Mouse (Mus musculus) stomach, postnatal 0 days (tissue): ENCODE data around the gene Anxa6. TPM values are rescaled to one million over a fixed set of nuclear protein-coding genes. Genes with fewer than 3 reads are reported as not detected.

Experiments
- ATAC-seq: fragments of 200-750 bp; cut with Nextera tagmentation; 2 replicates; pipeline ENCODE4 v1.8.0; 2017; ENCODE audit not compliant: low FRiP score, low TSS enrichment
- DNase-seq: peaks from one replicate; pipeline ENCODE4 v3.0.0-alpha.2; 2016; ENCODE audit warnings: low spot score
- H3K27ac ChIP-seq: fragments of 300-500 bp; sonication (generic); replicated peaks from 2 replicates; pipeline ENCODE4 v1.5.1; 2014; ENCODE audit warnings: mild to moderate bottlenecking, control low read depth
- H3K27me3 ChIP-seq: fragments of 300-500 bp; sonication (generic); 2 replicates; pipeline ENCODE4 v1.6.1; 2014; ENCODE audit warnings: low read length; ENCODE audit not compliant: control insufficient read depth, insufficient read depth
- H3K36me3 ChIP-seq: fragments of 300-500 bp; sonication (generic); 2 replicates; pipeline ENCODE4 v1.6.1; 2014; ENCODE audit warnings: low read length, mixed read lengths; ENCODE audit not compliant: control insufficient read depth, insufficient read depth
- H3K4me1 ChIP-seq: fragments of 300-500 bp; sonication (generic); replicated peaks from 2 replicates; pipeline ENCODE4 v1.6.1; 2014; ENCODE audit warnings: antibody characterized with exemption; ENCODE audit not compliant: control insufficient read depth, insufficient read depth
- H3K4me2 ChIP-seq: fragments of 300-500 bp; sonication (generic); replicated peaks from 2 replicates; pipeline ENCODE4 v1.6.1; 2014; ENCODE audit warnings: low read depth, mild to moderate bottlenecking, control low read depth, moderate library complexity
- H3K4me3 ChIP-seq: fragments of 300-500 bp; sonication (generic); 2 replicates; pipeline ENCODE4 v1.5.1; 2014; ENCODE audit warnings: low read depth, low read length, control low read depth
- H3K9ac ChIP-seq: fragments of 300-500 bp; sonication (generic); 2 replicates; pipeline ENCODE4 v1.6.1; 2014; ENCODE audit warnings: mild to moderate bottlenecking, low read length, control low read depth, mixed read lengths
- H3K9me3 ChIP-seq: fragments of 300-500 bp; sonication (generic); 2 replicates; pipeline ENCODE4 v1.6.1; 2016; ENCODE audit warnings: low read length; ENCODE audit not compliant: control insufficient read depth
- CTCF ChIP-seq: IDR thresholded peaks from 2 replicates; pipeline ENCODE4 v1.5.1; 2016; ENCODE audit warnings: antibody characterized with exemption, low read depth, mild to moderate bottlenecking, moderate library complexity
- EP300 ChIP-seq: optimal IDR thresholded peaks from 2 replicates; pipeline ENCODE3; 2016; ENCODE audit warnings: antibody characterized with exemption
- WGBS: fragments of 180-500 bp; shearing (Covaris S2); extraction: QIAGEN DNeasy Blood & Tissue Kit; methylation state at CpG from one replicate; pipeline ENCODE4 v1.1.7; 2014; 5-methylcytosine and 5-hydroxymethylcytosine counted together
- polyA plus RNA-seq: library from polyadenylated mRNA; unstranded; fragments of >200 nt; fragmentation: Nextera tagmentation; extraction: Ambion mirVana; gene quantifications from 2 replicates; pipeline ENCODE4 v1.2.1, GENCODE M21; 2015

The Anxa6 gene
- polyA plus RNA-seq, 1 experiment from 2014 or later, result 141 TPM

- 91% methylated on average over 5 of the region's 5 CpGs for WGBS
- DNase-seq (no peak), ATAC-seq (no peak)
- Histone ChIP-seq H3K4me3 (no peak overlapping the region), H3K9me3 (no peaks in the 10 kb centered on the region), H3K9ac (no peak overlapping the region), H3K27ac (no peak overlapping the region), H3K36me3 (no peaks in the 10 kb centered on the region), H3K4me2 (no peak overlapping the region), H3K27me3 (no peaks in the 10 kb centered on the region), H3K4me1 (0 out of 2 replicates have a peak, but pooled peaks cover 2% of the 10 kb centered on the region)
- no peak for TF ChIP-seq EP300
- TF ChIP-seq CTCF, result no peak
These were observed 43.0 kb upstream of the Anxa6 start for GRCm38 (mm10) chr11:55076234-55076633.

- no peaks in the 10 kb centered on the region for H3K27me3 ChIP-seq
- no peak overlapping the region for H3K9ac ChIP-seq
- no peak overlapping the region for H3K4me3 ChIP-seq
- H3K36me3 ChIP-seq, result no peaks in the 10 kb centered on the region
- H3K27ac ChIP-seq, result no peak overlapping the region
- 0 out of 2 replicates have a peak, but pooled peaks cover 2% of the 10 kb centered on the region for H3K4me1 ChIP-seq
- H3K9me3 ChIP-seq, result no peaks in the 10 kb centered on the region
- TF ChIP-seq CTCF (no peak), EP300 (no peak)
- H3K4me2 ChIP-seq, result no peak overlapping the region
- WGBS, result 50% methylated on average over 2 of the region's 2 CpGs
- DNase-seq (no peak), ATAC-seq (no peak)
These were observed 42.4 kb upstream of the Anxa6 start for GRCm38 (mm10) chr11:55075602-55076001.

DNA sequence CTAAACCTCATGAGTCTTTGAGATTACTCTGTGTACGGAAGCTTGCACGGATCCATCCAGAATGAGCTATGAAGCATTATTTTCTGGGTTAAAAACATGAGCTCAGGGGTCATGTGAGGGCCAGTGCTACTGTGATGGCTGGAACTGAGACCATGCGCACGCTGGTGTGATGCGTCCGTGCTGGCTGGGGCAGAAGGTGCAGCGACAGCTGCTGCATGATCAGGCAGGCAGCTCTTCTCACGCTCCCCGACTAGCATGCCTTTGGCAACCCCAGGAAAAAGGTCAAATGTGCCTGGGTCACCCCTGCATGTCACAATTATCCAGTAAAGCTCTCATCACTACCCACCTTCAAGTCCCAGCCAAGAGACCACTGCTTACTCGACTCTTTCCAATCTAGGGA is 39.9 kb upstream of the Anxa6 start:
- no peak for ATAC-seq
- no peak for TF ChIP-seq CTCF
- TF ChIP-seq EP300, result no peak
- Histone ChIP-seq H3K4me1 (0 out of 2 replicates have a peak, but pooled peaks cover 2% of the 10 kb centered on the region), H3K27me3 (no peaks in the 10 kb centered on the region), H3K4me3 (no peak overlapping the region), H3K4me2 (no peak overlapping the region), H3K27ac (no peak overlapping the region), H3K9me3 (no peaks in the 10 kb centered on the region), H3K9ac (no peak overlapping the region), H3K36me3 (no peaks in the 10 kb centered on the region)
- 52% methylated on average over 10 of the region's 10 CpGs for WGBS
- no peak for DNase-seq

GRCm38 (mm10) chr11:55072467-55072866 is 39.2 kb upstream of the Anxa6 start:
- Histone ChIP-seq H3K9me3 (no peaks in the 10 kb centered on the region), H3K36me3 (no peaks in the 10 kb centered on the region), H3K4me3 (no peak overlapping the region), H3K4me1 (0 out of 2 replicates have a peak, but pooled peaks cover 2% of the 10 kb centered on the region), H3K27ac (no peak overlapping the region), H3K9ac (no peak overlapping the region), H3K4me2 (no peak overlapping the region), H3K27me3 (no peaks in the 10 kb centered on the region)
- 79% methylated on average over 8 of the region's 8 CpGs for WGBS
- TF ChIP-seq EP300, result no peak
- TF ChIP-seq CTCF, result no peak
- no peak for ATAC-seq
- DNase-seq, result no peak

GRCm38 (mm10) chr11:55071344-55071743 is 38.1 kb upstream of the Anxa6 start:
- H3K36me3 ChIP-seq, result no peaks in the 10 kb centered on the region
- ATAC-seq, result no peak

DNA sequence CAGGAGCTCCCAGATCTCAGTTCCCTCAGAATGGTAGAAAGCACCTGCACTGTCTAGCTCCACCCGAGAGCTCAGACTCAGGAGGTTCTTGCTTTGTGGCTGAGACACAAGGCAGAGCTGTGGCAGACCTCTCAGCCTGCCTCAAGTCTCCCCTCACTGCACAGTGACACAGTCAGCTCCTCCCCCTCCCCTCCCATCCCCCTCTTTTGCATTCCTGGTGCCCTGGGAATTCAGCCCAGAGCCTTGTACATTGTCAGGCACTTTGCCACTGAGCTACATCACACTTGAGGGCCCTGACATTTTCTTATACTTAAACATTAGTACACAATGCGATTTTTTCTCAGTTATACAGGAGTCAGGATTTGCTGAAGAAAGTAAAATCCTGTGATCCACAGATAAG is 35.8 kb upstream of the Anxa6 start:
- TF ChIP-seq CTCF (no peak), EP300 (no peak)
- Histone ChIP-seq H3K9ac (no peak overlapping the region), H3K4me1 (no peaks in the 10 kb centered on the region), H3K4me3 (no peak overlapping the region), H3K27ac (no peak overlapping the region), H3K36me3 (no peaks in the 10 kb centered on the region), H3K27me3 (no peaks in the 10 kb centered on the region), H3K4me2 (no peak overlapping the region), H3K9me3 (no peaks in the 10 kb centered on the region)
- ATAC-seq, result no peak
- 40% methylated on average over 2 of the region's 2 CpGs for WGBS
- no peak for DNase-seq

More at GRCm38 (mm10) chr11:55071344-55071743, 38.1 kb upstream of the Anxa6 start:
- TF ChIP-seq CTCF, result no peak
- no peak for TF ChIP-seq EP300
- Histone ChIP-seq H3K4me2 (no peak overlapping the region), H3K9me3 (no peaks in the 10 kb centered on the region), H3K4me1 (no peaks in the 10 kb centered on the region), H3K4me3 (no peak overlapping the region), H3K27ac (no peak overlapping the region), H3K27me3 (no peaks in the 10 kb centered on the region), H3K9ac (no peak overlapping the region)
- WGBS, result 90% methylated on average over 5 of the region's 5 CpGs
- no peak for DNase-seq
